Mouse (Mus musculus): ENCODE data around the gene Ripor2.

- TF ChIP-seq ZNF384 (IDR thresholded peaks at IDR 0.05; ENCODE audit: low read depth, low read length) = peak; percentile 78
- no peak for TF ChIP-seq CTCF (conservative IDR thresholded peaks at IDR 0.05 in 1 of 2, IDR thresholded peaks at IDR 0.05 in 1 of 2; ENCODE audit: low read depth in 2 of 2, low read length in 2 of 2)
- TF ChIP-seq POLR2A (IDR thresholded peaks at IDR 0.05; ENCODE audit: low read depth, low read length) = no peak
- TF ChIP-seq GABPA (IDR thresholded peaks at IDR 0.05; ENCODE audit: insufficient replicate concordance, low read depth, low read length) = no peak
- 0 out of 2 replicates have a peak, but pooled peaks have one; percentile 16 for TF ChIP-seq EP300 (IDR thresholded peaks at IDR 0.05; ENCODE audit: low read length)
- no peak for TF ChIP-seq MYC (IDR thresholded peaks at IDR 0.05; ENCODE audit: low read depth, low read length)
- no peak for TF ChIP-seq POLR2AphosphoS2 (IDR thresholded peaks at IDR 0.05; ENCODE audit: low read depth, low read length)
Measured at GRCm38 (mm10) chr13:24613927-24614780, 32.2 kb downstream of the Ripor2 start.
